Mouse (Mus musculus): Measurements from ENCODE around the gene Ctbs. TPM values are rescaled to one million over a fixed set of nuclear protein-coding genes. Genes with fewer than 3 reads are reported as not detected.

Gene Ctbs
- 10.1 and 11.3 TPM in 2 replicates for polyA plus RNA-seq (2015; fragmentation: Nextera tagmentation; extraction: Ambion mirVana)

- H3K9ac ChIP-seq, result peak within 1 kb of the TSS; percentile 66
- peak within 1 kb of the TSS; percentile 81 for H3K27ac ChIP-seq
- no peaks in the 10 kb centered on the region for H3K36me3 ChIP-seq
- peak; percentile 27; the same call in 1 of the 2 replicates for ATAC-seq
- no peaks in the 10 kb centered on the region for H3K27me3 ChIP-seq (replicated peaks)
- H3K4me2 ChIP-seq (replicated peaks), result peak within 1 kb of the TSS; percentile 68
- 0 out of 2 replicates have a peak, but pooled peaks cover 2% of the 10 kb centered on the region for H3K4me1 ChIP-seq (replicated peaks)
- H3K9me3 ChIP-seq, result no peaks in the 10 kb centered on the region
- 48% methylated on average over 9 of the region's 9 CpGs for WGBS
- H3K4me3 ChIP-seq (replicated peaks), result peak within 1 kb of the TSS; percentile 56
Measured at GRCm38 (mm10) chr3:146449745-146450250, at the start of gene Ctbs. Gene Ctbs (plus strand): TSS chr3:146449795.

- no peak for ATAC-seq
- WGBS, result 35% methylated on average over 3 of the region's 3 CpGs
- Histone ChIP-seq H3K4me3 (replicated peaks) (peak overlapping the region; percentile 99), H3K9ac (peak overlapping the region; percentile 59; the same call in 1 of the 2 replicates), H3K4me1 (replicated peaks) (peaks cover 7% of the 10 kb centered on the region; the same call in 1 of the 2 replicates), H3K4me2 (replicated peaks) (peak overlapping the region; percentile 93), H3K27ac (peak overlapping the region; percentile 55), H3K27me3 (replicated peaks) (no peaks in the 10 kb centered on the region), H3K36me3 (no peaks in the 10 kb centered on the region), H3K9me3 (no peaks in the 10 kb centered on the region)
Measured at GRCm38 (mm10) chr3:146403770-146404169, 45.8 kb upstream of the Ctbs start.

GRCm38 (mm10) chr3:146404311-146405201 is 45.0 kb upstream of the Ctbs start, which contains the start of gene Ssx2ip:
Gene Ssx2ip (plus strand): TSS chr3:146404642.
- WGBS, result under 1% methylated on average over 82 of the region's 100 CpGs
- peak; percentile 95 for ATAC-seq
- Histone ChIP-seq H3K27me3 (replicated peaks) (no peaks in the 10 kb centered on the region), H3K9ac (peak within 1 kb of the TSS; percentile 91), H3K4me2 (replicated peaks) (peak within 1 kb of the TSS; percentile 93), H3K36me3 (no peaks in the 10 kb centered on the region), H3K27ac (peak within 1 kb of the TSS; percentile 85), H3K4me3 (replicated peaks) (peak within 1 kb of the TSS; percentile 99), H3K4me1 (replicated peaks) (peaks cover 7% of the 10 kb centered on the region; the same call in 1 of the 2 replicates), H3K9me3 (no peaks in the 10 kb centered on the region)

- ATAC-seq, result no peak; the same call in none of the 2 replicates
- Histone ChIP-seq H3K4me1 (replicated peaks) (peaks cover 12% of the 10 kb centered on the region; the same call in 1 of the 2 replicates), H3K36me3 (no peaks in the 10 kb centered on the region), H3K27me3 (replicated peaks) (no peaks in the 10 kb centered on the region), H3K4me2 (replicated peaks) (peak overlapping the region; percentile 93), H3K9me3 (no peaks in the 10 kb centered on the region), H3K27ac (peak overlapping the region; percentile 85), H3K4me3 (replicated peaks) (peak overlapping the region; percentile 99), H3K9ac (peak overlapping the region; percentile 91)
- WGBS, result 28% methylated on average over 18 of the region's 18 CpGs
Measured at GRCm38 (mm10) chr3:146405213-146406006, 44.2 kb upstream of the Ctbs start.

- no peaks in the 10 kb centered on the region for H3K27me3 ChIP-seq (replicated peaks)
- no peaks in the 10 kb centered on the region for H3K36me3 ChIP-seq
- H3K4me1 ChIP-seq (replicated peaks), result peaks cover 15% of the 10 kb centered on the region; the same call in 1 of the 2 replicates
- 49% methylated on average over 5 of the region's 5 CpGs for WGBS
- peak overlapping the region; percentile 93 for H3K4me2 ChIP-seq (replicated peaks)
- H3K9me3 ChIP-seq, result no peaks in the 10 kb centered on the region
- peak overlapping the region; percentile 99 for H3K4me3 ChIP-seq (replicated peaks)
- H3K9ac ChIP-seq, result no peak overlapping the region
- peak; percentile 19; the same call in 1 of the 2 replicates for ATAC-seq
- H3K27ac ChIP-seq, result peak overlapping the region; percentile 85
Measured at GRCm38 (mm10) chr3:146406007-146406341, 43.6 kb upstream of the Ctbs start.

- ATAC-seq, result peak; percentile 77
- peak overlapping the region; percentile 93 for H3K4me2 ChIP-seq (replicated peaks)
Measured at GRCm38 (mm10) chr3:146407086-146407721, 42.4 kb upstream of the Ctbs start.

GRCm38 (mm10) chr3:146410114-146410513 is 39.5 kb upstream of the Ctbs start:
- no peak overlapping the region for H3K9ac ChIP-seq
- no peak overlapping the region for H3K4me2 ChIP-seq (replicated peaks)
- no peak overlapping the region for H3K4me3 ChIP-seq (replicated peaks)
- peaks cover 31% of the 10 kb centered on the region for H3K4me1 ChIP-seq (replicated peaks)
- H3K27me3 ChIP-seq (replicated peaks), result no peaks in the 10 kb centered on the region
- 68% methylated on average over 7 of the region's 7 CpGs for WGBS
- peak overlapping the region; percentile 36; the same call in 1 of the 2 replicates for H3K27ac ChIP-seq
- ATAC-seq, result peak; percentile 11
- no peaks in the 10 kb centered on the region for H3K36me3 ChIP-seq
- no peaks in the 10 kb centered on the region for H3K9me3 ChIP-seq

More at GRCm38 (mm10) chr3:146407086-146407721, 42.4 kb upstream of the Ctbs start:
- Histone ChIP-seq H3K27me3 (replicated peaks) (no peaks in the 10 kb centered on the region), H3K9ac (no peak overlapping the region), H3K4me1 (replicated peaks) (peaks cover 26% of the 10 kb centered on the region), H3K36me3 (no peaks in the 10 kb centered on the region), H3K27ac (peak overlapping the region; percentile 85), H3K4me3 (replicated peaks) (no peak overlapping the region; the same call in 1 of the 2 replicates), H3K9me3 (no peaks in the 10 kb centered on the region)
- 64% methylated on average over 16 of the region's 16 CpGs for WGBS

GRCm38 (mm10) chr3:146412008-146412407 is 37.6 kb upstream of the Ctbs start:
- Histone ChIP-seq H3K36me3 (no peaks in the 10 kb centered on the region), H3K4me3 (replicated peaks) (no peak overlapping the region), H3K27me3 (replicated peaks) (no peaks in the 10 kb centered on the region), H3K9ac (no peak overlapping the region), H3K4me1 (replicated peaks) (peaks cover 28% of the 10 kb centered on the region), H3K9me3 (no peaks in the 10 kb centered on the region), H3K4me2 (replicated peaks) (peak overlapping the region; percentile 10; the same call in 1 of the 2 replicates), H3K27ac (peak overlapping the region; percentile 30)
- WGBS, result 68% methylated on average over 2 of the region's 2 CpGs
- no peak for ATAC-seq

GRCm38 (mm10) chr3:146412480-146412879 is 37.1 kb upstream of the Ctbs start:
- Histone ChIP-seq H3K36me3 (no peaks in the 10 kb centered on the region), H3K27ac (peak overlapping the region; percentile 30), H3K9ac (no peak overlapping the region), H3K4me1 (replicated peaks) (peaks cover 28% of the 10 kb centered on the region), H3K4me3 (replicated peaks) (no peak overlapping the region), H3K27me3 (replicated peaks) (no peaks in the 10 kb centered on the region), H3K4me2 (replicated peaks) (no peak overlapping the region), H3K9me3 (no peaks in the 10 kb centered on the region)
- WGBS, result 89% methylated on average over 7 of the region's 7 CpGs
- ATAC-seq, result no peak

GRCm38 (mm10) chr3:146413016-146413415 is 36.6 kb upstream of the Ctbs start:
- no peak overlapping the region for H3K9ac ChIP-seq
- H3K27me3 ChIP-seq (replicated peaks), result no peaks in the 10 kb centered on the region
- no peak for ATAC-seq
- no peak overlapping the region for H3K4me3 ChIP-seq (replicated peaks)
- H3K4me1 ChIP-seq (replicated peaks), result peaks cover 28% of the 10 kb centered on the region
- 86% methylated on average over 13 of the region's 13 CpGs for WGBS
- H3K36me3 ChIP-seq, result no peaks in the 10 kb centered on the region
- H3K9me3 ChIP-seq, result no peaks in the 10 kb centered on the region
- no peak overlapping the region for H3K4me2 ChIP-seq (replicated peaks)
- H3K27ac ChIP-seq, result no peak overlapping the region

- no peaks in the 10 kb centered on the region for H3K9me3 ChIP-seq
- ATAC-seq, result no peak
- peaks cover 28% of the 10 kb centered on the region for H3K4me1 ChIP-seq (replicated peaks)
- 0 out of 2 replicates have a peak, but pooled peaks cover 5% of the 10 kb centered on the region for H3K36me3 ChIP-seq
- H3K27ac ChIP-seq, result no peak overlapping the region
- WGBS, result 81% methylated on average over 4 of the region's 4 CpGs
- no peak overlapping the region for H3K4me3 ChIP-seq (replicated peaks)
- no peak overlapping the region for H3K4me2 ChIP-seq (replicated peaks)
- no peaks in the 10 kb centered on the region for H3K27me3 ChIP-seq (replicated peaks)
- H3K9ac ChIP-seq, result no peak overlapping the region
Measured at GRCm38 (mm10) chr3:146413992-146414391, 35.6 kb upstream of the Ctbs start.

All from intestine, embryonic 15.5 days (tissue).